Mouse (Mus musculus): ENCODE results near the gene Ing1. TPM values are rescaled to one million over a fixed set of nuclear protein-coding genes. Genes with fewer than 3 reads are reported as not detected.
"Not testable (repeated sequence)": the region's sequence is repeated elsewhere in the genome, so short reads cannot be mapped to it uniquely, and the experiment has no call there.

Gene Ing1
- polyA plus RNA-seq, 1 experiment from 2014 or later = 36.9 TPM

DNA sequence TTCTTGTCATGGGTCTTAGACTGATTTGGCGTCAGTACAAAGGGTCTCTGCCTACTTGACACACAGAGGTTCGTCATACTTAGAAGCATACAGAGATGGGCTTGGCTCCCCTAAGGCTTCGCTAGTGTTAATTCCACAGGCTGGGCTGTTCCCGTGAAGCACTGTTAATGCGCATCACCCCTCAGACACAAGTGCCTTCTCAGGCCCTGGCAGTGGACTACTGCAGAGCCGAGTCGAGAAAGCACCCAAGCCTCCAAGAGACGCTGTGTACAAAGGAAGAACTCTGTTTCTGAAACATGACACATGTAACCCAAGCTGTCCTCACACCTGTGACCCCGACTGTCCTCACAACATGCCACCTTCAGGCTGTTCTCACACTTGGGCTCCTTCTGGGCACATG lies 4.8 kb downstream of the Ing1 start:
- Histone ChIP-seq H3K4me3 (replicated peaks; ENCODE audit: low read depth, low read length) (no peak overlapping the region), H3K9me3 (replicated peaks; ENCODE audit: low read length) (no peaks in the 10 kb centered on the region), H3K27me3 (ENCODE audit: insufficient read depth, low read length) (no peaks in the 10 kb centered on the region), H3K4me1 (replicated peaks; ENCODE audit: insufficient read depth, low read length) (peaks cover 11% of the 10 kb centered on the region), H3K27ac (no peak overlapping the region), H3K9ac (ENCODE audit: low read depth, low read length) (no peak overlapping the region), H3K4me2 (ENCODE audit: low read length) (no peak overlapping the region), H3K36me3 (ENCODE audit: insufficient read depth, low read length) (peaks cover 12% of the 10 kb centered on the region)
- no peak for DNase-seq (ENCODE audit: low spot score)
- ATAC-seq (replicated peaks; ENCODE audit: low FRiP score, low read depth) = no peak
- no peak for TF ChIP-seq CTCF (IDR thresholded peaks at IDR 0.05; ENCODE audit: low read depth)
- 60% methylated on average over 9 of the region's 9 CpGs for WGBS

DNA sequence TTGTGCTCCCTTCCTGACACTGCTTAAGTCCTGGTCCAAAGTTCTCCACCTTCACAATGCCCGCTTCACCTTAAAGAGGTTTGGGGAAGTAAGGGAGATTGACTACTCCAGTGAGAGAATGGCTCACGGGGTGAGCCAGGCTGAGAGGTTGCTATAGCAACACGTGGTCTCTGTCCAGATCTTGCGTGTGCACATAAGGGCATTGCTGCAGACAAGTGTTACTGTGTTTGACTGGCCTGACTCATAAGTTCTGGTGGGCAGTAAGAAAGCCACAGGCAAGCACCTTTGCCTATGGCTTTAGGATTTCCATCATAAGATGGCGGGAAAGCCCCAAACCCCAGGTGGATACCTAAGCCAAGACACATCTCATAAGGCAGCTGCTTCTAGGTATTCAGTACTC lies 8.9 kb downstream of the Ing1 start:
- no peaks in the 10 kb centered on the region for H3K9me3 ChIP-seq (replicated peaks; ENCODE audit: low read length)
- H3K4me3 ChIP-seq (replicated peaks; ENCODE audit: low read depth, low read length) = no peak overlapping the region
- no peak overlapping the region for H3K9ac ChIP-seq (ENCODE audit: low read depth, low read length)
- no peaks in the 10 kb centered on the region for H3K27me3 ChIP-seq (ENCODE audit: insufficient read depth, low read length)
- no peak overlapping the region for H3K27ac ChIP-seq
- ATAC-seq (replicated peaks; ENCODE audit: low FRiP score, low read depth) (no peak), DNase-seq (ENCODE audit: low spot score) (no peak)
- 84% methylated on average over 5 of the region's 5 CpGs for WGBS
- TF ChIP-seq CTCF (IDR thresholded peaks at IDR 0.05; ENCODE audit: low read depth) = no peak
- no peak overlapping the region for H3K4me2 ChIP-seq (ENCODE audit: low read length)
- peaks cover 12% of the 10 kb centered on the region for H3K36me3 ChIP-seq (ENCODE audit: insufficient read depth, low read length)
- peaks cover 5% of the 10 kb centered on the region for H3K4me1 ChIP-seq (replicated peaks; ENCODE audit: insufficient read depth, low read length)

DNA sequence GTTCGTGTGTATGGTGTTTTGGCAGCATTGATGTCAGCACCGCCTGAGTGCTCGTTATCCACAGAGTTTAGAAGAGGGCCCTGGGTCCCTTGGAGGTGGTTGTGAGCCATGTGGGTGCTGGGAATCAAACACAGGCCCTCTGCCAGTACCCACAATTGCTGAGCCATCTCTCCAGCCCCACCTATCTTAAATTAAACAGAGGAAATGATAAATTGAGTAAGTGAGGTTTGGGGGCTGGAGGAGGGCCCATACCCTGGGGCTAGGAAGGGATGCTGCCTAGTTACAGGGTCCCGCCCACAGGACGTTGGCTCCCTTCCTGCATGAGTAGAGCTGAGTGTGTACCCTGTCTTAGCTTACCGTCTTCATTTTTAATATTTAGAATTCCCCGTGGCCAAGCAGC lies 9.3 kb downstream of the Ing1 start:
- DNase-seq (ENCODE audit: low spot score) (no peak), ATAC-seq (replicated peaks; ENCODE audit: low FRiP score, low read depth) (no peak)
- H3K27me3 ChIP-seq (ENCODE audit: insufficient read depth, low read length) = no peaks in the 10 kb centered on the region
- no peak overlapping the region for H3K27ac ChIP-seq
- H3K4me1 ChIP-seq (replicated peaks; ENCODE audit: insufficient read depth, low read length) = no peaks in the 10 kb centered on the region
- H3K9ac ChIP-seq (ENCODE audit: low read depth, low read length) = no peak overlapping the region
- no peak for TF ChIP-seq CTCF (IDR thresholded peaks at IDR 0.05; ENCODE audit: low read depth)
- peaks cover 12% of the 10 kb centered on the region for H3K36me3 ChIP-seq (ENCODE audit: insufficient read depth, low read length)
- no peak overlapping the region for H3K4me2 ChIP-seq (ENCODE audit: low read length)
- WGBS = 89% methylated on average over 7 of the region's 7 CpGs
- no peaks in the 10 kb centered on the region for H3K9me3 ChIP-seq (replicated peaks; ENCODE audit: low read length)
- no peak overlapping the region for H3K4me3 ChIP-seq (replicated peaks; ENCODE audit: low read depth, low read length)

DNA sequence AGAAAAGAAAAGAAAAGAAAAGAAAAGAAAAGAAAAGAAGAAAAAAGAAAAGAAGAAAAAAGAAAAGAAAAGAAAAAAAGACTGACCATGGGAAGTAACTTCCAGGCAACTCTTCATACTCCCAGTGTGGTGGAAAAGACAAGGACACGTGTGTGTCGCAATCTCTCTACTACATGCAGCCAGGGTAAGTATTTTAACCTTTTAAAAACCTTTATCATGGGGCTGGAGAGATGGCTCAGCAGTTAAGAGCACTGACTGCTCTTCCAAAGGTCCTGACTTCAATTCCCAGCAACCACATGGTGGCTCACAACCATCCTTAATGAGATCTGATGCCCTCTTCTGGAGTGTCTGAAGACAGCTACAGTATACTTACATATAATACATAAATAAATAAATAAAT lies 12.8 kb downstream of the Ing1 start:
- H3K27ac ChIP-seq; H3K4me2 ChIP-seq (ENCODE audit: low read length); ATAC-seq (replicated peaks; ENCODE audit: low FRiP score, low read depth); H3K4me3 ChIP-seq (replicated peaks; ENCODE audit: low read depth, low read length); H3K27me3 ChIP-seq (ENCODE audit: insufficient read depth, low read length); H3K9me3 ChIP-seq (replicated peaks; ENCODE audit: low read length); H3K4me1 ChIP-seq (replicated peaks; ENCODE audit: insufficient read depth, low read length); H3K9ac ChIP-seq (ENCODE audit: low read depth, low read length); DNase-seq (ENCODE audit: low spot score); H3K36me3 ChIP-seq (ENCODE audit: insufficient read depth, low read length): not testable (repeated sequence)
- 96% methylated on average over 2 of the region's 2 CpGs for WGBS

DNA sequence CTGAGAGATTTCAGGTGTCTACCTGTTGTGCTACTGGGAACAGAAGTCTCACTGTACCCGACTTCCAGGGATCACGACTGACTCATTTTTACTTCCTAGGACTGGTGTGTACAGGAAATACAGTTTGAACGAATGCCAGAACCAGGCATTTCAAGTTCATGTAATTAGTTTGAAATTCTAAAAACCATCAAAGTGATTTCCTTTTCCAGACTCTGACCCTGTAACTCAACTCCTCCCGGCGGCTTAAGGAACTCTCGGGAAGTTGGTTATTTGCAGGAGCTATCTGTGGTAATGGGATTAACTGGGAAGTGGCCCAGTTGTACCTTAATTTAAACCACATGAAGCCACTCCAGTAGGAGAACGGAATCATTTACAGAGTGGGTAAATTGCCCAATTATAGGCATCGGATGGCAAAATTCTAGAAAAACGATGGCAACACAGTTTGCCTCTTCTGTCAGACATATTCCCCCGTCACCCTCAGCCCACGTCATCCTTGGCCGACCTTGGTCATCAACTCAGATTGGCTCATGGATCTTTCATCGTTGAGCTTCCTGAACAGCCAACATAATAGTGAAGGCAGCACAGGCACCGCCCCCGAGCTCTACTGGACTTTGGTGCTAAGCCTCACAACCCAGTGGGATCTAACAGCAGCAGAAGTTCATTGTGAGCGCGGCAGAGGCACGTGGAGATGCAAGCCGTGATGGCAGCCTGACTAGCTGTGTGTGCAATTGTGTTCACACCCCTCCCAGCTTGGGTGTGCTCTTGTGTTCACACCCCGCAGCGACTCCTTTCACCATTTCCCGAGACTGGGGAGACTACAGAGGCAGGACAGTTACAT lies 14.1 kb downstream of the Ing1 start:
- no peak for TF ChIP-seq CTCF (IDR thresholded peaks at IDR 0.05; ENCODE audit: low read depth)
- Histone ChIP-seq H3K4me2 (ENCODE audit: low read length) (no peak overlapping the region), H3K36me3 (ENCODE audit: insufficient read depth, low read length) (no peaks in the 10 kb centered on the region), H3K9ac (ENCODE audit: low read depth, low read length) (no peak overlapping the region), H3K4me3 (replicated peaks; ENCODE audit: low read depth, low read length) (no peak overlapping the region), H3K27ac (no peak overlapping the region), H3K4me1 (replicated peaks; ENCODE audit: insufficient read depth, low read length) (no peaks in the 10 kb centered on the region), H3K9me3 (replicated peaks; ENCODE audit: low read length) (no peaks in the 10 kb centered on the region), H3K27me3 (ENCODE audit: insufficient read depth, low read length) (no peaks in the 10 kb centered on the region)
- DNase-seq (ENCODE audit: low spot score) = no peak
- 74% methylated on average over 22 of the region's 22 CpGs for WGBS
- no peak for ATAC-seq (replicated peaks; ENCODE audit: low FRiP score, low read depth)

DNA sequence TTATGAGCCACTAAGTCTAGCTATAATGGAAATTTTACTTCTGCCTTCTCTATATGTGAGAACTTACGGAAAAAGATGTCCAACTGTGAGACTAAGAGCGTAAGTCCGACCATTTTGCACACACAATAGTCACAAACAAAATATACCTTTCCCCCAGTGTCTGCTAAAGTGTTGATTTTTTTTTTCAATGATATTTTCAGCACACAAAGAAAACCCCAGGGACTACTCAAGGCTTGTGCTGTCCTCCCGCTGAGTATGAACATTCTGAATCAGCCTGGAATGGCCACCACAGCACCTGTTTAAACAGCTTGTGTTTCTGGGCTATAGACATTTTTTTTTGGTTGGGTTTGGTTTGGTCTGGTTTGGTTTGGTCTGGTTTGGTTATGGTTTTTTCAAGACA lies 15.4 kb downstream of the Ing1 start:
- H3K4me1 ChIP-seq (replicated peaks; ENCODE audit: insufficient read depth, low read length) = peaks cover 8% of the 10 kb centered on the region; the same call in 1 of the 2 replicates
- no peaks in the 10 kb centered on the region for H3K36me3 ChIP-seq (ENCODE audit: insufficient read depth, low read length)
- 95% methylated on average over 4 of the region's 4 CpGs for WGBS
- no peak overlapping the region for H3K9ac ChIP-seq (ENCODE audit: low read depth, low read length)
- no peak overlapping the region for H3K4me2 ChIP-seq (ENCODE audit: low read length)
- H3K4me3 ChIP-seq (replicated peaks; ENCODE audit: low read depth, low read length) = no peak overlapping the region
- ATAC-seq (replicated peaks; ENCODE audit: low FRiP score, low read depth) (no peak), DNase-seq (ENCODE audit: low spot score) (no peak)
- H3K27me3 ChIP-seq (ENCODE audit: insufficient read depth, low read length) = no peaks in the 10 kb centered on the region
- TF ChIP-seq CTCF (IDR thresholded peaks at IDR 0.05; ENCODE audit: low read depth) = no peak
- H3K9me3 ChIP-seq (replicated peaks; ENCODE audit: low read length) = no peaks in the 10 kb centered on the region
- no peak overlapping the region for H3K27ac ChIP-seq

DNA sequence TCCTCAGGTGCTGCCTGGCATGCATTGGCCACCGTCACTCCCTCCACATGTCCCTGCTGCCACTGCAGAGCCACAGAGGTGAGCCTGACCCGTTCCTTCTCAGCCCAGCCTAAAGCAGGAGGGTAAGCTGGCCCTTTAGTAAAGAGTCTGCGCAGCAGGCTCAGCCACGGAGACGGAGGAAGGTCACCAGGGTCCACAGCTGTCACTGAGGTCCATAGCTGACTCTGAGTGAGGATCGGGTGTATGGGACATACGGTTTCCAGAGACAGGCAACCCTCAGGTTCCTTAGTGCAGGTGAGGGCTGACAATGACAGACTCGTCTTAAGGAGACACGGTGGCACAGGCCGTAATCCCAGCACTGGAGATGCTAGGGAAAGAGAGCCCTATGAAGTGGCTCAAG lies 16.6 kb downstream of the Ing1 start:
- no peaks in the 10 kb centered on the region for H3K36me3 ChIP-seq (ENCODE audit: insufficient read depth, low read length)
- H3K4me2 ChIP-seq (ENCODE audit: low read length) = no peak overlapping the region
- no peaks in the 10 kb centered on the region for H3K27me3 ChIP-seq (ENCODE audit: insufficient read depth, low read length)
- peaks cover 12% of the 10 kb centered on the region; the same call in 1 of the 2 replicates for H3K4me1 ChIP-seq (replicated peaks; ENCODE audit: insufficient read depth, low read length)
- no peak for ATAC-seq (replicated peaks; ENCODE audit: low FRiP score, low read depth)
- no peaks in the 10 kb centered on the region for H3K9me3 ChIP-seq (replicated peaks; ENCODE audit: low read length)
- no peak overlapping the region for H3K4me3 ChIP-seq (replicated peaks; ENCODE audit: low read depth, low read length)
- H3K27ac ChIP-seq = no peak overlapping the region
- WGBS = 84% methylated on average over 10 of the region's 10 CpGs
- DNase-seq (ENCODE audit: low spot score) = no peak
- no peak overlapping the region for H3K9ac ChIP-seq (ENCODE audit: low read depth, low read length)
- TF ChIP-seq CTCF (IDR thresholded peaks at IDR 0.05; ENCODE audit: low read depth) = no peak

Measured in kidney, postnatal 0 days (tissue).